Mouse (Mus musculus) right cerebral cortex, postnatal 10 days (tissue): ENCODE measurements at regions not wholly inside any gene's neighbourhood (a gene's known extent, or its start where the extent isn't known, plus 50 kb on each side); places are given as distances from the start of the nearest gene placed in this dataset.
"Not testable (repeated sequence)": the region's sequence is repeated elsewhere in the genome, so short reads cannot be mapped to it uniquely, and the experiment has no call there.

ENCODE experiments used
- DNase-seq, 2 experiments: peaks; one replicate each; pipeline ENCODE4 v3.0.0; 2021; ENCODE audit warnings: low spot score in 2 of 2

DNA sequence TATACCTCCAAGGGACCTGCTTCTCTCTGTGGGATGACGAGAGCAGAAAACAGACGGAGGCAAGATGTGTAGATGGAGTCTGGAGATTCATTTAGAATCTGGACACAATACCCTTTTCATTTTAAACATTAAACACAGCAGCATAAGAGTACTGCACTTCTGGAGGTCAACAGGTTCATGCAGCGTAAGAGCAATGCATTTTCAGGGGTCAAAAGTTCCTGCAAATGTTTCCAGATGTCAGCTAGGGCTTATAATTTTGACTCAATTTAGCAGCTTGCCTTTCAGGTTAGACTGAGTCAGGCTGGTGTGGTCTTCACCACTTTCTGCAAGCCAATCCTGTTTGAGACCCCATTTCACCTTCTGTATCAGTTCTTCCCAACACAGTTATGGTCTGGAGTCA is 277.9 kb downstream of the Hace1 start:
- no peak for DNase-seq

DNA sequence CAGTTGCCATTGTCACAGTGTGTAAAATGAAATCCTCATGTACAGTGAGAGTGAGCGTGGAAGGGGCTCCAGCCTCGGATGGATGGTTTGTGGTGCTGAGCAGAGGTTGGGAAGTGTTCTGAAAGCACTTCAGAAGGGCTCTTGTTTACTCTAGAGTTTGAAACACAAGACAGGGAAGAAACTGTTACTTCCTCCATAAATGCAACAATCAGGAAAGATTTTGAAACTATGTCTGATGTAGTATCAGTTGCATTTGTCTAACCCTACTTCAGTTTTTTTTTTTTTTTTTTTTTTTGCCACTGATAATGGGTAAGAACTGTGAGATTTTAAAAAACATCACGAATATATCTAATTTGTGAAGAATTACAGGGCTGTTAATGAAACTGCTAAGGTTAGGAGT is 281.5 kb downstream of the Hace1 start:
- no peak for DNase-seq

DNA sequence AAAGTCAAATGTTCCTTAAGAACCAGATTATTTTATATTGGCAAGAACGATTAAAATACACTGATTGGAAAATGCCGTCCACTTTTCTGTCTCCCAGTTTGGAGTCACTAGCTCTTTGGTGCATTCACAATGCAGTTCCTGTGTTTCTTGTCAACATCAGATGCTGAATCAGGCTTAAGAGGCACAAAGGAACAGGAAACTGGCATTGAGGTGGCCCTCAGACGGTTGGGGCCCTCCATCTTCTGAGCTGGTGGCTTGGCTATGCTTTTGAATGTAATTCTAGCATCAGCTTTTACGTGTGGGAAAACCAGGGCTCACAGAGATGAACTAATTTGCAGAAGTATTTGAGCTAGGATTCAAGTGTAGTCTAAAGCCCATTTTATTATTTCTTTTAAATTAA is 282.3 kb downstream of the Hace1 start:
- no peak for DNase-seq

DNA sequence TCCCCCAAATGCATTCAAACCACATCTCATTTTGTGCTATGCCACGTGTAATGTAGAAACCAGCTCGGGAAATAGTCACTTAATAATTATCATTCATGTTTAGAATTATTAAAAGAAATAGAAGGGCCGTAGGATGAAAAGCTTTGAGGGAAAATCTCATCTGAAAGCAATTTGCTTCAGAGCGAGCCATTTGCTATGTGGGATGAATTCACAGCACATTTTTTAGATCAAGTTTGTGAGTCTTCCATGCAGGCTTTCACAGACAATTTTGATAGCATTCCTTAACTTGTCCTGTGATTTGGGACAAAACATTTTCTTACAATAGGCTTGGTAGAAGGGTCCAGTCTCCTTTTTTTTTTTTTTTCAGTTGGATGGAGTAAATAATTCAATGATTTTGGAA is 283.1 kb downstream of the Hace1 start:
- no peak for DNase-seq

DNA sequence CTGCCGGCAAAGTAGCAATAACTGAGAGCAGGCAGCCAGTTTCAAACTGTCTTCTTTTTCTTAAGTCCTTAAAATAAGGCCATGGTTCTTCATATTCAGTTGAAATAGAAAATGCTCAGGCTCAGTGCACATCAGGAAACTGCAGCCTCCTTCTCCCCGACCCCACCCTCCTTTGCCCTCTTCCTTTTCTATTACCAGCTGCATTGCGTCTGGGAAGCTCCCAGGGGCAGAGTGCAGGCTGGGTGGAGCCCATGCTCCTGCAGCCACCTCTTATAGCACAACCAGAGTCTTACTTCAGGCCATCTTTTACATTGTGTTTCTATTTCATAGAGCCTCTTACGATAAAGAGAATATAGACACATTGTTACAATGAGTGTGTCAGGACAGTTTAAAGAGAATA is 288.2 kb downstream of the Hace1 start:
- no peak for DNase-seq

DNA sequence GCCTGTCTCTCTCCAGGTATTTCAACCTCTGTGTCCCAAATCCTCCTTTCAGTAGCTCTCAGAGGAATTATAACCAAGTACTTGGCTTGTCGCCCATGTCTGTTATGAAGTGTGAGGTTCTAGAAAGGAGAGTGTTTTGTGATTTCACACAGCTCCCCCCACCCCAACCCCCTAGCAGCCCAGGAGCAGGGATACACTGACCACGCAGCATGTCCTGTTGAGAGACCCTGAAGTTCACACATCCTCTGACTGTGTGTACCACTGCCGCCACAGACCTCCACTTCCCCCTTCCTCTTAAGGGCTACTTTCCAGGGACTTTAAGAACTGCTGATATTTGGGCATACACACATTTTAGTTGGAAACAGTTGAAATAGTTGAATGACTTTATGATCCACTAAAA is 289.2 kb downstream of the Hace1 start:
- no peak for DNase-seq

DNA sequence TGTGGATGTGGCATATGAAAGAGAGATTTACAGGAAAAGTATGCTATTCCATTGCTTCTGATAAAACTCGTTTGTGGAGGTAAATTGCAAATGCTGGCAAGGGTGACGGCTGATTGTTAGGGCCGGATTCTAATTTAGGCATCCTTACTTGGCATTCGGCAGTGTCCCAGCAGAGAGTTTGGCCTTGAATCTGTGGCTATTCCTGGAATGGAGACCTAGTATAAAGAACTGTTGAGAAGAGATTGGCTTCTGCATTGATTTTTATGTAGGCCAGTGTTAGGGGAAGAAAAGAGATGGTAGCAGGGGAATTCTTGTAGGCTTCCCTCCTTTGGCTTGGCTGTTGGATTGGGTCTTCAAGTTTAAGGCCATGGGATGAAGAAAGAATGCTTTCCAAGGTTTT is 293.4 kb downstream of the Hace1 start:
- peak in 1 of 2 experiments; percentile 33 for DNase-seq

DNA sequence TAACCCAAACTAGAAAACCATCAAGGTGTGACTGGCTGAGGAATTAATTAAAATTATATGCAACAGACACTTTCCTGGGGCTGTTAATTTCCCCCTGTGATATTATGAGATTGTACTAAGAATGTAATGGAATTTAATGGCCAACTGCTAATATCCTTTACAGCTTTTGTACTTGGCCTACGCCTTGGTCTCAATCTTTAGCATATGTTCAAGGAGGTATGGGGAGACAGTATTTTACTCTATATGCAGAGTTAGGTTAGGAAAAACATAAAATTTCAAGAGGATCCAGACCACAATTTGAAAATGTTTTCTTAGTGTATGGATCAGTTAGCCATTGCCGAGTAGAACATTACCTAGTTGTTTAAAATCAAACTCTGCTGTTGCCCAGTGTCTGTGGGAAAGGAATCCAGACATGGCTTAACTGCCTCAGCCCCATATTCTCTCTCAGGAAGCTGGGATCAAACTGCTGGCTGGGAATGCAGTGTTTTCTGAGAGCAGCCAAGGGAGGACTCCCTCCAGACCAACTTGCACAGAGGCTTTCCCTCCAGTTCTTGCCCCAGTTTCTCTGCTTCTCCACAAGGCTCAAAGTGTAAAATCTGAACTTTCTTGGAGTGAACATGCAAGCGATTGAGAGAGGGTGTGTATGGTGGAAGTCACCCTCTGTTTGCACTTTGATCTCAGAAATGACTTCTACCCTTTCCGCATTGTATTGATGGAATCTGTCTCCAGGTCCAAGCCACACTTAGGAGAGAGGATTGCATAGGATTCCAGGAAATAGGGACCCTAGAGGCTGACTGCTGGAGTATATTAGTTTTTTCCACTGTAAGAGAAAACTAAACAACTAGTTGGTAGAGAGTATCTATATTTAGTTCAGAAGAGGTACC is 294.6 kb downstream of the Hace1 start:
- DNase-seq = no peak

DNA sequence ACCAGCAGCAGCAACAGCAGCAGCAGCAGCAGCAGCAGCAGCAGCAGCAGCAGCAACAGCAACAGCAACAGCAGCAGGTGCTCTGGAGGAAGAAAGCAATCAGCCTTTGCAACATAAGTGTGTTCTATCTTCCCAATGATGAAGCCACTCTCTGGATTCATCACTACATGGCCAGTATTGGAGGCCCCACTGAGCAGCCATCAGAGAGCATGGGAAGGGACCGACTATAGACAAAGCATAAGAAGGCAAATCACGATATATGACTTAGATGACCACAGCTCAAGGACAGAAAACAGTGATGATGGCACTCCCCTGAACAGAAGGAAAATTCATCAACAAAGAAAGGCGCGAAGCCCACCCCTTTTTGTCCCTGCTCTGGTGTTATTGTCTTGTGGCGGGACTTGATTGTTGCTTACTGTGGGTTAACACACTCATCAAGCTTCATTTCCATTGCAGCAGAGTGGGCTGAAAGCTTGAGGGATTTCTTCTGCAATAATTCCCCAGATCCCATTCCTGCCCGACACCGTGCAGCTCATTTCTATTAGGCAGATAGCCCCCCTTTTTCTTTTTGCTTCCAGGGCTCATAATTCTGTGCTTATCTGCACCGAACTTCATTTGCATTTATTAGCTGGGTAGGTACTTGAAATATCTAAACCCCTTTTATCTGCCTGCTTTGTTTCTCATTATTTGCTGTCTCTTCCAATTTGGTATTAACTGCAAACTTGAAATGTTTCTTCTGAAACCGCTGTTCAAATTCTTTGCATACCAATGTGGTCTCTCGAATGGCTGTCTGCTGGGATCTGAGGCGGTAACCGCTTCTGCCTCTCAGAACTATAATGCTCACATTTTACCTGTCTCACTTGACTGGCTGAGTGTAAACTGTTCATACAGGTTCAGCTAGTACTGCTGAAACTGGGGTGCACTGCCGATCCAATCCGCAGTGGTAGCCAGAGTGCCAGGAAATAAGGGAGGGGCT is 296.5 kb downstream of the Hace1 start:
- DNase-seq = no peak

DNA sequence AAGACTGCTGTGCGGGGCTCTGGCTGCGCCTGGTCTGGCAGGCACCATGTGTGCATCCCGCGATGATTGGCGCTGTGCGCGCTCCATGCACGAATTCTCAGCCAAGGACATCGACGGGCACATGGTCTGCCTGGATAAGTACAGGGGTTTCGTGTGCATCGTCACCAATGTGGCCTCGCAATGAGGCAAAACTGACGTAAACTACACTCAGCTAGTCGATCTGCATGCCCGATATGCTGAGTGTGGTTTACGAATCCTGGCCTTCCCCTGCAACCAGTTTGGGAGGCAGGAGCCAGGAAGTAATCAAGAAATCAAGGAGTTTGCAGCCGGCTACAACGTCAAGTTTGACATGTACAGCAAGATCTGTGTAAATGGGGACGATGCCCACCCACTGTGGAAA is 297.7 kb downstream of the Hace1 start:
- DNase-seq = not testable (repeated sequence)

DNA sequence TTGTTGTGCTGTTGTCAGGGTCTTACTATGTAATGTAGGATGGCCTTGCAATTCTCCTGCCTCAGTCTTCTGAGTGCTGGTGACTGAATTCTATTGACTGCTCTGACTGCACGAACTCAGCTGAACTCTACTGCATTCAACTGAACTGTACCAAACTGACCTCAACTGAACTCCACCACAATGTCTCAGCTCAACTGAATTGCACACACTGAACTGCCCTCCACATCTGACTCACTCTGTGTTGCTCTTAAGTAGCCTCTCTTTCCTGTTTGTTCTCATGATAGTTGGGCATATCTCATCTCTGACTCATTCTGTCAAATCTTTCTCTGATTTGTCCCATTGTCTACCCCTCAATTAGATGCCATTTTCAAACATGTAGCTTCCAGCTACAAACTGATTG is 306.1 kb downstream of the Hace1 start:
- DNase-seq = no peak

DNA sequence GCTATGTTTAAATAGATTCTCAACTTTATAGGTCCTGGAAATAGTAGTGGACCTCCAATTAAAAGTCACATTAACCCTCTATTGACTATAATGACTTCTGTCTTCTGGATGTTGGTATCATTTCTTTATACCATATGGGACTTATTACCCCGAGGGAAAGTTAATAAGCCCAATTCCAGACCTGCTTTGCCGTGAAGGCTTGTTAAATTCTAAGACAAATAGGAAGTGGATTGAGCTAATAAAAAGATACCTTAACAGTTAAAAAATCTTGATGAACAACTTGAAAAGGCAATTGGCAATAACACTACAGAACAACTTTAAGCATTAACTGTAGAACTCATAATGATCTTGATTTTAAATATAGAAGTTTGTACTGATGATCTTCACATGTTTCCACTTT is 309.0 kb downstream of the Hace1 start:
- DNase-seq = no peak

DNA sequence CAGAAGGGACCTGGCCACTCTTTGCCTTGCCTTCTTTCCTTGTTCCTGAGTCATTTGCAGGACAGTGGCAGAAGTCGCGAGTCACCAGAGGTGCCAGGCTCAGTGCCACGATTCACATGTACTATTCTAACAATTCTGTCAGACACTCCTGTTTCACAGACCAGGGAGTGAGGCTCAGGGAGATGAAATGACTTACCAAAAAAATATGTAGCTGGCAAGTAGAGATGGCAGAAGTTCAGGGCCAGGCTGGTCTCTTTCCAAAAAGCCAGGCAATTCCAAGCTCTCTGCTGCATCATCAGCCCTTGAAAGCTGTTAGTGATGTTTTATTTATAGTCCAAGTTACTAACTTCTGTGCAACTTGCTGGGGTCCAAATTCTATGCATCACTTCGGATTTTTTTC is 311.2 kb downstream of the Hace1 start:
- peak; percentile 44 to 50 for DNase-seq

DNA sequence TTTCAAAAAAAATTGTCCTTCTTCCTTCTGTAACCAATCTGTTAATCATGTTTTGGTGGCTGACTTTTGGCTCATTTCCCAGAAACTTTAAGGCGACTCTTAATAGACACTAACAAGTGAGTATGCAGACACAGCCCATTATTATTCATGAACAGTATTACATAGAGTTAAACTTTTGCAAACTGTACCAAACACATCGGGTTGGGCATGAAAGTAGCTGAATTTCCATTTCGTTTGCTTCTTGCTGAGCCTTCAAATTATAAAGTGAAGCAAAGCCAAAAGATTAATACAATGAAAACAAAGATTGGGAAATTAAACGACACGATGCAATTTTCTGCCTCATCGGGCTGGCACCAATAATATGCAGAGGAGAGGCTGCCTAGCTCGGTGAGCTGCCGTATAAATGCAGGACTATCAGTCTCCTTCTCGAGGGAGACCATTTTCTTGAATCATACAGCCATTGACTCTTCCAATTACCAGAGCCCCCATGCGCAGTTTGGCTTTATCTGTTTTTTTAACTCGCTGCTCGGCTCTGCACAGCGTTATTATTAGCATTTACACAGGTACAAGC is 311.8 kb downstream of the Hace1 start:
- peak in 1 of 2 experiments; percentile 25 for DNase-seq

DNA sequence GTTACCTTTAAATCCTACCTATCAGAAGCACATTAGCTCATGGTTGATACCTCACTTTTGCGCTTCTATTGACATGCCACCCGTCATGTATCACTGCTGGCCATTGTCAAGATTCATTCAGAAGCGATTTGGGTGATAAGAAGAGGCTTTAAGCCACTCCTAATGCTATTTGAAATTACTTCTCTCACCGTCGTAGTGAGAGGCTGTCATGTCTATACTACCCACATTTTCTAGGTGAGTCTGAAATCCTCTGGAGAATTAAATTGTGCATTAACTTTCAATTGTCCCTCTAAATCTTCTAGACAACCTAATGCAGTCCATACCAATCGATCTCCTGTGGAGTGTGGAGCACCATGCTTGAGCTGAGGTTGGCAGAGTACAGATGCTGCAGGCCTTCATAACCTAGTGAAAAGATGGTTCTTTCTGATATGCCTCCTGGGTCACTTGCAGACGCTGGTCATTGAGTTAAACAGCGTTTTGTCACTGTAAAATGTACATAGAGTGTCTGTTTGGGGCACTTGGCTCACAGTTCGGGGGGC is 312.5 kb downstream of the Hace1 start:
- no peak for DNase-seq

DNA sequence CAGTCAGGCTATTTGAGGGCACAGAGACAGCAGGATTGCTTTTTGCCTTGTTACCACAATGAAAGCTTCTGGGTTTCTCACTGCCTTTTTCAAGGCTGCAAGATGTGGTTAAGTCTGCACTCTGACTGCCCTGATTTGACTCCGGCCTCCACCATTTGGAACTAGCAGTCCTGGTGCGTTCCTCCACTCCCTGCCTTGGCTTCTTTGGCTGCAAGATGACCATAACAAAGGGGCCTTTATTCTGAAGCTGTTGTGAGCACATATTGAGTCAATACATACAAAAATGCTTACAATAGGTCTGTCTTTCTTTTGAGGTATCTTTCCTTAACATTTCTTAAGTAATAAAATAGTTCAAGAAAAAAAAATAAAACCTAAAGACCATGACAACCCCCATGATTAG is 314.8 kb downstream of the Hace1 start:
- no peak for DNase-seq

DNA sequence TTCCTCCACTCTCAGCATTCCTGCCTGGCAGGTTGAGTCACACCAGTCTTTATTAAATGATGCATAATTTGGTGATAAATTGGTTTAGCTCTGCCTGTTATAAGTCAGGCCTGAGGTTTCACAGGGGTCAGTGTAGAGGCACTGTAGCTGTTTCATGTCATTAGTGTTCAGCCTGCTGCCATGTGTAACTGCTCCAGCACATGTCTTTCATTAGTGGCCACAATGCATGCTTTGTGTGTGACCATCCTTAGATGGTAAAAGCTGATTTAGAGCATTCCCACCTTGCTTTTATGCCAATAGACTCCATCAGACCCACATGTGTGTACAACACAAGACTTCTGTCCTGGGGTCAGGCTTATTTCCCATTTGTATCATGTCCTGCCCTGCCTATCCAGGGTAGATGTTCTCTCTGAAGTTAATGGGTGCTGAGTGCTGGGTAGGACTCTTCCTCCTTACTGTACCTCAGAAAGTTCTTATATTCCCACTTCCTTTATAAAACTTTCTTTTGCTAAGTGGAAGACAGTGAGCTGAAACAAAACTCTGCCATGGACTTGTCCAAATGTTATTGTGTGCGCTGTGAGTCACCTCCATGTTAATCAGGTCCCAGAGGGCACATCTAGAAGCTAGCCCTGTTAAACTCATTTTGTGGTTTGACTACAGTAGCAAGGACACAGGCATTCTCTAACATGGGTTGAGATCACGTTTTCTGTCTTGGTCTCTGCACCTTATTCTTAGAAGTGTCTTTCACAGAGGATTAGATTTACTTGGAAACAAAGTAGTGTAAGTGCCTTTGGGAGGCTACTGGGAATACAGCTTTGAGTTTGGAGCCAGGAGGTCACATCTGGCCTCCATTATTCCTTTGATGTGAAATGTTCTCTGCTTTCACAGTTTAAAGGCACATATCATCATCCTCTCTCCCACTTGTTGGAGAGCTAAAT is 316.5 kb downstream of the Hace1 start:
- DNase-seq = no peak

DNA sequence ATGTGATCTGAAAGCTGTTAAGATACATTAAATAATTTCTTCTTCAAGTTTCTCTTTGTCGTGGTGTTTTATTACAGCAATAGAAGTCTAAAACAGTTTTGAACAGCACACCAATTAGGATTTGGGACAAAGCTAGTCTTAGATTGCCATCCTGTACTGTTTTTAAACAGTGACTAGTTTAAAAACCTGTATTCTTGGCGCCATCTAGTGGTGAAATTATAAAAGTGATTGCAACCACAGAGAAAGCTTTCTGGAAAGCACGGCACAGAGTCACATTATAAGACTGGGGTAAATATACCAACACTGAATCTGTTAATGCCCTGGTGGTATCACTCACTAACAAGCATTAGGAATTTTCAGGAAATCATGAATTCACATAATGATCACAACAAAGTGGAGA is 339.3 kb downstream of the Hace1 start:
- DNase-seq = no peak

DNA sequence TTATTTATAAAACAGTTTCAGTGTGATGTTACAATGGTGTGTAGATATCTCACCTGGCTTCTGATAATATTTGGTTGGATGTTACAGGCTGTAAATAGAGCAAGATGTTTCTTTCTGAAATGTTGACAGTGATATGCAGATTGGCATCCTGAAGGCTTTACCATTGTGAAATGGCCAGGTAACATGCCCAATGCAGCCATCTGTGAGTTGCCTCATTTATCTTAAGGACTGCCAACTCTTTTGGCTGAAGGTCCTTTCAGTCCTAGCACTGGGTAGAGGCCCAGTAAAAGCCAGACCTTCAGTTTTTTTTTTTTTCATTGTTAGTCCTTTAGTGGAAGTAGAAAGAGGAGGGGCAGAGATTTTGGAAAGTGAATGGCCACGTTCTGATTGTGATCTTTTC is 348.1 kb downstream of the Hace1 start:
- DNase-seq = no peak

DNA sequence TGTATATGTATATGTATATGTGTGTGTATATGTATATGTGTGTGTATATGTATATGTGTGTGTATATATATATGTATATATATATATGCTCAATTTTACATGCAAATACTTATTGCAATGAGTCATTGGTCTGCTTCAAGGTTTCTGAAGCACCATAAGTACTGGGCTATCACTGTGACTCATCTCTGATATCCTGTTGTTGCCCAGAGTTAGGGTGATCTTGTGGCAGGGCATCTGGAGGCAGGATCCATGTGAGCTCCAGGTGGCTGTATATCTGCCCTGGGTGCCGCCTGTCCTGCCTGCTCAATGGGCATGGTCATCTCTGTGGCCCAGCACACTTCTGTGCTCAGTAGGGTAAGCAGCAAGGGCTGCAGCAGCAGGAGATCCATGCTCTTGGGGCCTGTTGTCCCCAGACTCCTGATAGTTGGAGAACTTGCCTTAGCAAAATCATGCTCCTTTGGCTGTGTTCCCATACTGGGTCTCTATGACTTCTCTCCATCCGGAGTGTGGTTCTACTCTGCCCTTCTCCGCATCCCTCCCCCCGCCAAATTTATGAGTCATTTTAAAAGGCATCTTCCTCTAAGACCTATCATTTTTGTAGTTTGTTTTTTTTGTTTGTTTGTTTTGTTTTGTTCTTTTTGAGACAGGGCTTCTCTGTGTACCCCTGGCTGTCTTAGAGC is 356.1 kb downstream of the Hace1 start:
- no peak for DNase-seq
